Mouse (Mus musculus): ENCODE measurements around the gene Ssh1.

The Ssh1 gene

DNA sequence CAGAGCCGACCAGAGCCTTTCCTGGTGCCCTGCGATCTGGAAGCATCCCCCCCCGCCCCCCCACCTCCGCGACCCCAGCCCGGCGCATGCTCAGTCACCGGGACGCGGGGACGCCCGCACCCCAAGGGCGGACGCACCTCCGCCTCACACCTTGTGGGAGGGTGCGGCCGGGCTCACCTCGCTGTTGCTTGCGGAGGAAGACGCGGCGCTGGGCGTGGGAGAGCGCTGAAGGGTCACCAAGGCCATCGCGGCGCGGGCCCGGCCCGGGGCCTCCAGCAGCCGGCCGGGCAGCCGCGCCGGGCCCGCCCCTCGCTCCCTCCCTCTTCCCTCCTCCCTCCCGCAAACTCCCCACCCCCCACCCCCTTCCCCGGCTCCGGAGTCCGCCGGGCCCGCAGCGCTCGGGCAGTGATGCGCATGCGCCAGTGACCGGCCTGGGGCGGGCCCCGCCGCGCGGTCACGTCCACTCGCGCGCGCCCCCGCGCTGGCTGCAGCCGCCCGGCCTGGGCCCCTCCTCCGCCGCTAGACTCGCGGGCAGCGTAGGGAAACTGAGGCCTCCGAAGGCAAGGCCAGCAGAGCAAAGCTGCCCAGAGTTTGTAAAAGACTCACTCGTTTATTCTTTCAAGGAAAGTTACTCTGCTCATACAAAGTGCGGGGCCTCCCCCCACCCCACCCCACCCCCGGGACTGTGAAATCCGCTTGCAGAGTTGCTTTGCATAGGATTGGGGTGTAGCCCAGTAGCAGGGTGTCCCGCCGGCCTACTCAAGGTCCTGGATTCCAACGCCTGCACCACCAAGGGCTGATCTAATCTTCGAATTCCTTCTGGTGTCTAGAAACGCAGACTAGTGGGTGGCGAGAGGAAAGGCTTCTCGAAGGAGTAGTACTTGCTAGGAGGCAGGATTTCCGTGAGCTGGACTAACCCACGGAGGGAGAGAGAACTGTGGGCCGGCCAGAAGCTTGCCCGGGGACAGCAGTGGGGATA lies at the start of gene Ssh1:
TSS of gene Ssh1 (minus strand) at position 408 of the 979 bp plus-strand sequence.
- DNase-seq (ENCODE audit: low spot score in 2 of 2), result peak; percentile 72 to 74

DNA sequence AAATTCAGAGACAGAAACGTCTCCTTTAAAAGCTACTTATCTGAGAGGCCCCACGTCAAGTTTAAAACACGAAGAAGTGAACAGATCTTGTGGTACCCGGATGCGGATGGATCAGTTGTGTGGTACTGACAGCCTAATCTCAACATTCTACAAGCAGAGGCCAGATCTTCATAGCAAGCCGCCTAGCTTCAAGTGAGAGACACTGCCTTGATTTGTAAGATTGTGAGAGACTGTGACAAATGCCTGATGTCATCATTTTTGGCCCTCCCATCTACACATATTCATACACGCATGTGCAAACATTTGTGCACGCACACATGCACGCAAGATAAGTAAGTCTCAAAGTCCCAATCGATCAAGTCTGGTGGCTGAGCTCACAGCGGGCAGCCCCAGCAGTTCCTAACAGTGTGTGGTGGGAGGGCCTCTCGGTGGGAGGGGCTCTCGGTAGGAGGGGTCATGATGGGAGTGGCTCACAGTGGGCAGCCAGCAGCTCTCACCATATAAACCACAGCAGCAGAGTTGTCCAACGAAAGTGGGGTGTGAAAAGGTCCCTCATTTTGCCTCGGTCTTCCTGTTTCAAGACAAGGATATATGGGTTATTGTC lies 47.7 kb upstream of the Ssh1 start:
- peak; percentile 71 to 81 for DNase-seq (ENCODE audit: low spot score in 2 of 2)

DNA sequence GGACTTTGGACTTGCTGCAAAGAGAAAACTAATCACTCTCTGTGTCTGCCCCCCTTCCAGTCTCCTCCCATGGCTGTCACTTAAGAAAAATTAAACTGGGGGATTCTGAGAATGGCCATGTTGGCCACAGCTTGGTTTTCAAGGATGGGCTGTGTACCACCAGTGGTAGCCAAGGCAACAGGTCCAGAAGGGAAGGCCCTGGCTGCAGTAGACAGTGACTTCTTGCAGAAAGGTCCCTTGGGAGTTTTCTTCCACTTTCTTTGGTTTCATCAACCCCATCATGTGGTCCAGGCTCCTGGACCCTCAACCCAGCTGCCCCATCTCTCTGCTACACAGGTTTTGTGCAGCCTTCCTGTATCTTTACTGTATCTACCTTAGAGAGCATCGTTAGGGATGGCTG lies 47.2 kb upstream of the Ssh1 start:
- no peak for DNase-seq (ENCODE audit: low spot score in 2 of 2)

DNA sequence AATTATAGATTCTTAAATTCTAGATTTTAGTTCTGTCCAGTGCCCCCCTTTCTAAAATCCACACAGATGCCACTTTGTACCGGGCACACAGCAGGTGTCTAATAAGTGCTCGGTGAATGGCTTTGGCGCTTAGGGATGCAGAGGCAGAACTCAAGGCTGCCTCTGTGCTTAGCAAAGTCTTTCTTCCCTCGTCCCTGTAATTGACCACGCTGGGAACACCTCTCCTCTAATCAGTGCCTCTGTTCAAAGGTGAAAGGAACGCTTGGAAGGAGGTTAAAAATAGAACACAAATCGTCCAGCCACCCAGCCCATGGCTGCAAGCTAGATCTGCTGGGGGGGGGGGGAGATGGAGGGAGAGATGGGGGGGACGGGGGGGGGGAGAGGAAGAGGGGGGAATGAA lies 46.8 kb upstream of the Ssh1 start:
- DNase-seq (ENCODE audit: low spot score in 2 of 2), result no peak

DNA sequence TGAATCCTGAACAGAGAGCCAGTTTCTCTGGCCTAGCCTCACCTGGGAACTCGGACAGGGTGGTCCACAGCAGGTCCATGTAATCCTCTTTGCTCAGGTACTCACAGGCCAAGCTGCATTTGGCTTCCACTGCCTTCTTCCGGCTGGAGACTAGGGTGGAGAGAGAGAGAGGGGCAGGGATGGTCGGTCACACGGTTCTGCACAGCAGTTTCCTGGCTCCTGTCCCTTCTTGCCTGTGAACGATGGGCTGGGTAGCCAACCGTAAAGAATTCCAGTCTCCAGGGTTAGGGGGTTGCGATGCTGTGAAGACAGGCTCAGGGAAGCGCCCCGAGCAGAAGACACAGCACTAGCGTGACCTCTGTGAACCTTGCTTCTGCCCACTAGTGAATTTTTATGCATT lies 41.4 kb upstream of the Ssh1 start:
- DNase-seq (ENCODE audit: low spot score in 2 of 2), result no peak

DNA sequence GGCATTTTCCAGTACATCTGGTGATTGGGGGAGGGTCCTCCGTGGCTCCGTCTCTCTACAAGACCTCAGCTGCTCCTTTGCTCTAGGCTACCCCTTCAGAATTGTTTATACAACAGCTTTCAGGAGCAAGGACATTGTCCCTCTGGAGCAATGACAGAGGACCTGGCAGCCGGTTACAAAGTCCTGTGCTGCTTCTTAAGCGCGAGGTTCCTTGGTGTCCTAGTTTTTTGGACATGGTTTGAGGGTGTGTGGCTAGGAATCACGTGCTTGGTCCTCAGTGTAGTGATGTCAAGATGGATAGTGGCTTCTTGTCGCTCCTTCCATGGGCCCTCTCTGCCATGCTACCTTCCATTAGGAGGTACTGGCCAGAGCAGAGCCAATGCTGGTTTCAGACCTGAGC lies 40.7 kb upstream of the Ssh1 start:
- no peak for DNase-seq (ENCODE audit: low spot score in 2 of 2)

DNA sequence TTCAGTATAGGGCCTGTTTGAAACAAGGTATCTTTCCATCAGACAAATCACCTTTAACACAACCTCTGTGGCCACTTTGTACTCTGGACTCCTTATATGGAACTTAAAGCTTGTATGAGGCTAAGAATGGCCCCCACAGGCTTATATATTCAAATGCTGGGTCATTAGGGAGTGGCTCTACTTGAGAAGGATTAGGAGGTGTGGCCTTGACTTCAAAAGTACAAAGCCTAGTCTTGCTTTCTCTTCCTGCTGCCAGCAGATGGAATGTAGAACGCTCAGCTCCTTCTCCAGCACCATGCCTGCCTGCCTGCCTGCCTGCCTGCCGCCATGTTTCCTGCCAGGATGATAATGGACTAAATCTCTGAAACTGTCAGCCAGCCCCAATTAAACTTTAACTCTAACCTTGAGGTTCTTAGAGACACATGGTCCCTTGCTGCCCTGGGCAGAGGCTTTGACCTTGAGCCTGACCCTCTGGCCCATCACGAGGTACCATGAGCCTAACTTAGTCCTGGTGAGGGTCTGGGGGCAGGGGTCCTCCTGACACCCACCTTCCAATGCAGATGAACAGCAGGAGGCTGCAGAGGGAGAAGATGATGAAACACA lies 38.6 kb upstream of the Ssh1 start:
- DNase-seq (ENCODE audit: low spot score in 2 of 2), result no peak

DNA sequence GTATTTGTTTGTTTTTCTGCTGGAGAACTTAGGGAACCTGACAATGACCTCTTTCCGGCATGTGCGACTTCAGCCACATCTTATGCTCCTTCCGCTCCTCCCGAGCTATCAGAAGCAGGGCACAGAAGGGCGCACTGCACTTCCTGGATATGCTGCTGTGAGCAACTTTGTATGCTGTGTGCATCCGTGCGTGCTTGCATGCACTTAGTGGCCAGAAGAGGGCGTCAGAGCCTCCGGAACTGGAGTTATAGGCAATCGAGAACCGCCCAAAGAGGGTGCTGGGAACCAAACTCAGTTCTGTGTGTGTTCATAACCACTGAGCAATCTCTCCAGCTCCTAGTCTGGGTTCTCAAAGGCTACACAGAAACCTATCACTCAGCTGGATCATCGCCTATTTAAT lies 37.0 kb upstream of the Ssh1 start:
- DNase-seq (ENCODE audit: low spot score in 2 of 2), result no peak

DNA sequence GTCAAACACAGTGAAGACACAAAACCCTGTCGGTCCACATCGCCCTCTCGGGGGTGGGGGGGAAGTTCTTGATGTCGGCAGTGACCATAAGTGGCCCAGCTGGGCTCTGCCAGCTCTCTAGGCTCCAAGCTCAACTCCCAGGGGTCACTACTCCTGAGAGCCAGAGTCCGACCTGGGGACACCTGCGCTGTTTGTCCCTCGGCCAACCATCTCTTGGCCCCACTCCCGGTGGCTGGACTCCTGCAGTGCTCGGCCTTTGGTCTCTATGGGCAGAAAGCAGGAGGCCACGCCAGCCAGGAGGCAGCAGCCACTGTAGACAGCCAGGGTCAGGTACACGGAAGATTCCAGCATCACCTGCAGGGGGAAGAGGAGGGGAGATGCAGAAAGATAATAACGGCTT lies 34.4 kb upstream of the Ssh1 start:
- no peak for DNase-seq (ENCODE audit: low spot score in 2 of 2)

DNA sequence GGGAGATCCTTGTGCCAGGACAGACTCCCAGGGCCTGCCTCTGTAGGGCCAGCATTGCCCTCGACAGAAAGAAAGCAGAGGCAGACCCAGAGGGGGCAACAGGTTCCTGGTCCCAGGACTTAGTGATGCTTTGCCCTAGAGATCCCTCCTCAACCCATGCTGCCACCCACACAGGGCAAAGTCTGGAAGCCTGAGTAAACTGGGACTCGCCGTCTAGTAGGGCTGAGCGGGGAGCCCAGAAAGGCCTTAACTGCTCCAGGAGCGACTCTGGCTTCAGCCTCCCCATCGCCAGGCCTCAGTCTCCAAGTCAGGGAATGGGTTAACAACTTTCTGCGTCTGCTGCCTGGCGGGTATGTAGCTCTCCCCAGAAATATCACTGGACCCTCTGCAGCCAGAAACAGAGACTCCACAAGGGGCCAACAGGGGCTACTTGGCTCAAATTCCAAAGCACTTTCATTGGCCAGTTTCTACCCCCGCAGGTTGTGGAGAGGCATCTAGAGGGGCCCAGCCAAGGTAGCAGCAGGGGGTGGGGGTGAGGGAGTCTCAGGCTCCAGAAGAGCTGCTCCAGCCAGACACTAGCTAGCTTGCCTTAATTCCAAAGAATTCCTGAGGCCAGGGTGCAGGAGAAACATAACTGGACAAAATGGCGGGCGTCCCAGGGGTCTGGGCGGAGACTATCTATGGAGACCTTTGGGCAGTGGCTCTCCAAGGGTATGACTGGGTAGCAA lies 33.7 kb upstream of the Ssh1 start:
- DNase-seq (ENCODE audit: low spot score in 2 of 2), result no peak

DNA sequence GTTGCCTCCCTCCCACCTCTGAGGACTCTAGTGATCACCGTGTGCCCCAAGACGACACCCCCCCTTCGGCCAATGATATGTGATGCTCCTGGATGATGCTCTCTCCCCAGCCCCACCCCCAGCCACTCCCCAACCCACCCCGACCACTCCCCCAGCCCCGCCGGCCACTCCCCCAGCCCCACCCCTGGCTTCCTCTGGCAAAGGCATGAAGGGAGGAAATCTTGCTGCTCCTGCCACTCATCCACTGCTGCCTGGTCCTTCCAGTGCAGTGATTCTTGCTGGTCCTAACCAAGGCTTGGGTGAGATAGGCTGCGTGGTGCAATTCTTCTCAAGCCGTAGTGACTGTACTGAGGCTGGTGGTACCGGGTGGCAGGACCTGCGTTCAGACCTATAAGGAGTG lies 31.2 kb upstream of the Ssh1 start:
- no peak for DNase-seq (ENCODE audit: low spot score in 2 of 2)

DNA sequence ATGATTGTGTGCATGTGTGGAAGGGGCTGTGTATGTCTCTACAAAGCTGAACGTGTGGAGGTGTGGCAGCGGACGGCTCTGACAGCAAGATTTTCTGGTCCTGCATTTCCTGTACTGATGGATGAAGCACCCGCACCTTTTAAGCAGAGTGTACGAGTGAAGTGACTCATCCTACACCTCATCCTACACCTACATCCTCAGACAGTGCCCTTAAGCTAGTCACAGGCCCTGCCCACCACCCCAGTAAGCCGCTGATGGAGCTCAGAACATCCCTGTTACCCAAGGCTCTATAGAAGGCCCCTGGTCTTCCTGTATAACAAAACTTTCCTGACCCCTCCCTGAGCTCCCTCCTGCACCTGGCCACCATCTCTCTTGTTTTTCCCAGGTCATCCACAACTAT lies 30.7 kb upstream of the Ssh1 start:
- DNase-seq (ENCODE audit: low spot score in 2 of 2), result no peak

DNA sequence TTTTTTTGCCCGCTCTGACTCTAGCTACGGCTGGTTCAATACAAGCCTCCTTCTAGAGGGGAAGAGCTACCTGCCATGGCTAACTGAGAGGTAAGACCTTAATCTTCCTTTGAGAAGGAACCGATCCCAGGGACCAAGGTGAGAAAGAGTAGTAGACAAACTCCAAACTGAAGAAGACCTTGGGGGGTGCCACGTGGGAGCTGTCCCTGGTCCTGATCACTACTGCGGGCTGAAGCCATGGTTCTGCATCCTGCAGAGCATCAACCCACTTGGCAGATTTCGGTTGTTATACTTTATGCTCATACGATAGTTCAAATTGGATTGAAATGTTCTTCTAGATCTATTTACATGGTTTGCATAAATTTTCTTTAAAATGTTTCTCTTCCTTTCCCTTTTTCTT lies 21.4 kb upstream of the Ssh1 start:
- DNase-seq (ENCODE audit: low spot score in 2 of 2), result no peak

DNA sequence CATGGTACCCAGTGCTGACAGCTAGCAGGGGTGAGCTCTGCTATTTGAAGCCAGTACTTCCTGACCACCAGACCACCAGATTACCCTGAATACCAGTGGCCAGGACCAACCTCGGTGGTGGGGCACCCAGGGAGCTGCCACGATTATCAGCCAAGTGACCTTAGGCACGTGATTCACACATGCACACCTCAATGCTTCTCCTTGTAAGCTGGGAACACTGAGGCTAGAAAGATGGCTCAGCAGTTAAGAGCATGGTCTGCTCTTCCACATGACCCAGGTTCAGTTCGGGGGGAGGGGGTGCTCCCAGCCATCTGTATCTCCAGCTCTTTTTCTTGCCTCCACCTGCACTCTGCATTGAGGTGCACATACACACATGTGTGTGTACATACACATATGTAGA lies 15.4 kb upstream of the Ssh1 start:
- no peak for DNase-seq (ENCODE audit: low spot score in 2 of 2)

DNA sequence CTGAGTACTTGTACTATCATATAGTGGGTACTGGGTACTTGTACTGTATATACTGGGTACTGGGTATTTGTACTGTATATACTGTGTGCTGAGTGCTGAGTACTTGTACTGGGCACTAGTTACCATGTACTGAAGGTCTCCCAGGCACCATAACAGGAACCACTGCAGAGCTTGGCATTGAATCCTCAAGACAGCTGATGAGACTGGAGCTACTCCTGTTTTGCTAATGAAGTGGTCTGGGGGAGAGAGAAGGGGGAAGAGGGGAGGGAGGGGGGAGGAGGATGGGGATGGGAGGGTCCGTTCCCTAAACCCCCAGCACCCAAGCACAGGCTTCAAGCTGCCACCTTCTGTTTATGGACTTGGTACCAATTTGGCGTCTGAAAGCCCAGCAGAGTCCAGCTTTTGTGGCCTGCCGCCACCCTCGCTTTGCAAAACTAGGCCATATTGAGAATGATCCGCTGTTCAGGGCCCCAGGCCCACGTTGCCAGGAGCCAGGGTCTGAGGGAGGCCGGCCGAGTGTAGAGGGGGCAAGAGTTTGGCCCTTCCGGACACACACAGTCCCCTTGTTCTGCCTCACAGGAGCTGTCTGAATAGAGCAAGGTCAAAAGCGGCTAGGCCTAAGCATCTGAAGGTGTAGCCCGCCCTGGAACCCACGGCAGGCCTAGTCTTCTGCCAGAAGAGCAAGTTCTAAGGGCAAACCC lies 14.2 kb upstream of the Ssh1 start:
- DNase-seq (ENCODE audit: low spot score in 2 of 2), result no peak

DNA sequence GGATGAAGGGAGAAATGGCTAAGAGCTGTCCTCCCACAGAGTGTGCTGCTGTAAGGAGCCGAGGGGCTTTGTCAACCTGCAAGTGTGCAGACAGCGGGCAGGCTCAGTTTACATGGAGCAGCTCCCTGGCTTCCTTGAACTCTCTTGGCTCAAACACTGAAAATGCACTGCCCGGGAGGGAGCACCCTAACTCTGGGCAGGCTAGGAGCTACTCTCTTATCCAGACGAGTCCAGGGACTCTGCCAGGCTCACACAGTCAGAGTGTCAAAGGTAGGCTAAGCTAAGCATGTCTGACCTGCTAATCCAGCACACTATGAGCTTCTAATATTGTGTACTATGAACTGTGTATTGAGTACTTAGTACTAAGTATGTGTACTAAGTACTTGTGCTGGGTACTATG lies 13.3 kb upstream of the Ssh1 start:
- no peak for DNase-seq (ENCODE audit: low spot score in 2 of 2)

DNA sequence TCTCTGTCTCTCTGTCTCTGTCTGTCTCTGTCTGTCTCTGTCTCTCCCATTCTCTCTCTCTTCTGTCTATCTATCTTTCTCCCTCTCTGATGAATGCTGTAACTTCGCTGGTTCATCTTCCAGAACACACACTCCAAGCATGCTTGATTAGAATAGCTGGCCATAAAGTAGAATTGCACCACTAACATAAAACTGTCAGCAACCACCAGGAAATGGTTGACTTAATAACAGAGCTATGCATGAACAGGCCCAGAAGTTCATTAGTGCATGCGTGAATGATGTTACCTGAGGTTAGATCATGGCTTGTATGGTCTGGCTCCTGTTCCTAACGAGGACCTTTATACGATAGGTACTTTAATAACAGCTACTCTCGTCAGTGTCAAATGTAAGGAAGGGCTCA lies 11.4 kb upstream of the Ssh1 start:
- DNase-seq (ENCODE audit: low spot score in 2 of 2), result no peak

DNA sequence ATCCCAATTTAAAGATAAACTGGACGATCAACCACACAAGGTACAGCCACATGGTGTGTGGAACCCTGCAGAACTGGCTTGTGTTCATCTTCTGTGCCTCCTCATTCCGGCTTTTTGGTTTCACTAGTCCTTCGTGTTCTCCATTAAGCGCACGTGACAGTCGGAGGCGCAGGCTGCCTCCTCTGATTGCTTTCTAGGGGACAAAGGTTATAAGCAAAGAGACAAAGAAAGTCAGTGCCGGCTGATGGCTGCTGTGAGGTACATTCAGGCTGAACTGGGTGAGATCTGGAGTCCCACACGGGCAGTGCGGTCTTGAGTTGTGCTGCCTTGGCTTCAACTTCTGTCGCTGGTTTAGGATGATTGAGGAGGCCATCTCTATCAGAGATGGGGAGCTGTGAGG lies 10.9 kb upstream of the Ssh1 start:
- no peak for DNase-seq (ENCODE audit: low spot score in 2 of 2)

DNA sequence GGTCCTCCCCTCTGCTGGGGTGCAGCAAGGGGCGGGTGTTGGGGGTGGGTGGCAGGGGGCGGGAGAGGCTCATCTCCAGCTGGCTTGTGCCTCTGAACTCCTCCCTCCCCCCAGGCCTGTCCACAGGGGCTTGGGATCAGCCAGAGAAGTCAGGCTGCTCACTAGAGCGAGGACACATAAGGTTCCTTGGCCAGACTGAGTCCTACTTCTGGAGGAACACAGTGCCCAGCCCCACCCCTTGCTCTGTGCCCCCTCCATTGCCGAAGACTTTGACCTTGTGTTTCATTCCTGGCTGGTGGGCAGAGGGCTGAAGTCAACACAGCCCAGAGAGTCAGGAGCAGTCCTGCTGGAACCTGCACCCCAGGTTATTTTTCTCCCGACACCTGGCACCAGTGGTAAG lies 9.8 kb upstream of the Ssh1 start, which contains the start of gene Dao:
TSS of gene Dao (plus strand) at position 162 of the 400 bp plus-strand sequence.
- DNase-seq (ENCODE audit: low spot score in 2 of 2), result no peak

DNA sequence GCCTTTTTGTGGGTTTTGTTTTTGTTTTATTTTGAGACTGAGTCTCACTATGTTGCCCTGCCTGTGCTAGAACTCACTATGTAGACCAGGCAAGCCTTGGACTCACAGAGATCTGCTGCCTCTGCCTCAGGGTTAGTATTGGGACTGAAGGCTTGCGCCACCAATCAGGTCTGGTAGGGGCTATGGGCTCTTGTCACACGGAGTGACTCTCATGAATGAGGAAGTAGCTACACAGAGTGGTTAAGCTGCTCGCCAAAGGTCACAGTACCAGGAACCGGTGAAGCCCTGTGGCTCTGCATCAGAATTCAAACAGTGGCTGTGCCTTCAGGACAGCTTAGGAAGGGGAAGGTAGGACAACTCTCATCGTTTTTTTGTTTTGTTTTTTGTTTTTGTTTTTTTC lies 5.7 kb upstream of the Ssh1 start:
- DNase-seq (ENCODE audit: low spot score in 2 of 2), result peak; percentile 26 to 44

DNA sequence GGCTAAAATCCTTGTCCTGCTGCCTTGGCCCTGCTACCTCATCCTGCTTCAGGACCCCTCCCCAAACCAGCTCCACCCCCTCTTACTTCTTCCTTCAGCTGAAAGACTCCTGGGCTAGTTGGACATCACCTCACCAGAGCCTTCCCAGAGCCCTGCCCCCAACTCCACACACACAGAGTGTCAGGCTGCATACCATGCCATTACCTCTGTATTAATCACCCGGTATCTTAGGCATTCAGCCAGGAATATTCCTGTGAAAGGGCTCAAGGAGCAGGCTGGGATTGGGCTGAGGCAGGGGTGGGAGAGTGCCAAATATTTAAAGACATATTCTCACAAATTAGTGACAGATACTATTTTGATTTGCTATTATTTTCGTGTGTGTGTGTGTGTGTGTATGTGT lies 2.8 kb upstream of the Ssh1 start:
- no peak for DNase-seq (ENCODE audit: low spot score in 2 of 2)

Measured in natural killer cell, adult 2 months (primary cell).